Mouse (Mus musculus) spleen, postnatal 14 days (tissue): ENCODE measurements around the gene Wdcp.
A peak's percentile ranks its signal among the peaks of the same experiment; 100 is the strongest.
"Not testable (repeated sequence)": the region's sequence is repeated elsewhere in the genome, so short reads cannot be mapped to it uniquely, and the experiment has no call there.

Experiments
- DNase-seq, 2 experiments: peaks; one replicate each; pipeline ENCODE4 v3.0.0; 2021 to 2022; ENCODE audit warnings: low spot score in 2 of 2

The Wdcp gene

DNA sequence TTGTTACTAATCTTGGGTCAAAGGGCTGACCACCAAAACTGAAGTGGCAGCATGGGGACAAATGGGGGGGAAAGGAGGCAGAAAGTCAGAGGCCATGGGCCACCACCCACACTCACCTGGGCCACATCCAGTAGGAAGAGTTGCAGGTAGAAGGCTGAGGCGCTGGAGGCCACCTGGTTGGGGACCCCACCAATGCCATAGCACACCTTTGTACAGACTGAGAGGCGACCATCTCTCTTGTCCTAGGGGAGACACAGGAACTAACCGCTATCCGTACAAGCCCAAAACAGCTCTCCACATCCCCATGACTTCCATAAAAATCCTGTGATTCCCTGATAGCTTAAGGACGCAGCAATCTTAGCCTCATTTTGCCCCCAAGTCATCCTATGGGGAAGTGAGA lies 28.2 kb downstream of the Wdcp start:
- DNase-seq, result no peak

DNA sequence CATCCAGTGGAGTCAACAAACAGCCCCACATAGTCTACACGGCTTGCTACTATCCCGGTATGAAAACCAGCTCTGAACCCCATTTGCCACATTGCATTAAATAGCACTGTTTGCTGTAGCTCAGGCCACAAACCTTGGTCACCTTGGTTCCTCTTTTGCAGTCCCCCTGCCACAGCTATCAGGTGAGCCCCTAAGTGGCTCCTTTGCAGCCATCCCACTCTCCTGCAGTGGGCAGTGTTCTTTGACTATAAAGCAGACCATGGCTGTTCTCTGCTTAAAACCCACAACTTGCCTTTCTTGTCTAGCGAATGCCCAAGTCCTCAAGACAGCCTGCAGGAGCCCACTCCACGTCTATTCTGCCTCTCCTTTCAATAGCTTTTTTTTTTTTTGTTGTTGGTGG lies 29.2 kb downstream of the Wdcp start:
- no peak for DNase-seq

DNA sequence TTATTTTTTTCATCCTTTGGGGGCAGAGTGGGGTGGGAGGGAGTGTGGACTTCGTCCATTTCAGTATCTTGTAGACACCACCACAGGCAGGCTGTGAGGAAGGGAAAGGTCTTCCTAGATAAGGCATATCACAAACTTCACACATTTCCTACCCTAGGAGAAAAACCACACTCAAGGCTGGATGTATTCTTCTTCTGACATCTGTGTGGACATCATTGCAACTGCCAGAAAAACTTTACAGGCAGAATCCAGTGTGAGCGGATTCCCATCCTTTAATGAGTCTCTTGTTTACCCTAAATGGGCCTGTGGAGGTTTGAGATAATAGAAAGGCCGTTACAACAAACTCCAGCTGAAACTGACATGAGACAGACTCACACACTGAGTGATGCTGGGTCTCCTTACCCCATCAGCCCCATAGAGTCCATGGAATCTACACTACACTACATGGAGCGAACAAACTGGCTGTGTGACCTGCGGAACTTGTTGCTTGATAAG lies 29.9 kb downstream of the Wdcp start:
- DNase-seq, result peak in 1 of 2 experiments; percentile 7

DNA sequence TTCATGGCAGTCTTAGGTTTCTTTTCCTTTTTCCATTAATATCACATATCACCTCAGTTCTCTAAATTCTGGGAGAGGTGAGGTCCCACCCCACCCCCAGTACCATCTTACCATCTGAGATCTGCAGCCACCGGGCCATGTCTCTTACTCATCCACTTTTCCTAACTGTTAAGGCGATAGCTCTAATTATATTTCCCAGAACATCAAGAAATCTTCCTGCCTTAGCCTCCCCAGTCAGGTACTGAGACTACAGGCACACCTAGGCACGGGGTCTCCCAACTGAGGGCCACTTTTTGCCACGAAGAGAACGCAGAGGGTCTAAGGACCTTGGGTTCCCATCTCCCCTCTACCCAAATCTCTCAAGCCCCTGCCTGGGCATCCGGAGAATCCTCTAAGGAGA lies 30.4 kb downstream of the Wdcp start:
- DNase-seq, result no peak

DNA sequence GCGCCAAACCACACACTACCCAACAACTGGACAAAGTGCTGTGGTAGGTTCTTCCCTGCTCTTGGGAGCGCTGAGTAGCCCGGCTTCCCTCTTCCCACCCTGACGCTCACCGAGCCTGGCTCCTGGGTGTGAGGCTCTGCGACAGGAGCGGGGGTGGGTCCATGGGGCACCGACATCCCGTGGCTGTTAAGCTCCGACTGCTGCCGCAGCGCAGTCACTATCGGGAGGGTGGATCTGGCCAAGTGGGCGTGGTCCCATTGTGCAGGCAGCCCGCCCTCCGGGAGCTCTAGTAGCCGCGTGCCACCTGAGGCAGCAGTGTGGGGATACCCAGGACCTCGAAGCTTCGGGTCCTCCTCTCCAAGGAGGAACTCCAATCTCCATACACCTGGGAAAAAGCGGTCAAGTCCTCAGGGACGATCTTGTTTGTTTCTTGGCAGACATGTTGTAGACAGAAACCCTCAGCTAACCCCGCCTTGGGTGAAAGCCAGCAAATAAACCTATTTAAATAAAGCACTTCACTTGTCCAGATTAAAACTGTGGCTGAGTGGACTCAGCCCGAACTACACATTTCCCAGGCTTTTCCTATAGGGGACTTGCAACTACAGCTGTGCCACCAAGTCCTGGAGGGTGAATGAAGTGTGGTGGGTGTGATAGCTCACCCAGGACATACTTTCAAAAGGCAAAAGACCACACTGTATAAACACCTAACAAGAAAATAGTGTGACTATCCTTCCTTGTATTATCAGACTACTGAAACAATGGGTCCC lies 31.2 kb downstream of the Wdcp start, which contains the start of gene Mfsd2b:
Gene Mfsd2b, minus strand, starts transcription at position 199 of the 767 bp plus-strand sequence.
- peak; percentile 78 for DNase-seq

DNA sequence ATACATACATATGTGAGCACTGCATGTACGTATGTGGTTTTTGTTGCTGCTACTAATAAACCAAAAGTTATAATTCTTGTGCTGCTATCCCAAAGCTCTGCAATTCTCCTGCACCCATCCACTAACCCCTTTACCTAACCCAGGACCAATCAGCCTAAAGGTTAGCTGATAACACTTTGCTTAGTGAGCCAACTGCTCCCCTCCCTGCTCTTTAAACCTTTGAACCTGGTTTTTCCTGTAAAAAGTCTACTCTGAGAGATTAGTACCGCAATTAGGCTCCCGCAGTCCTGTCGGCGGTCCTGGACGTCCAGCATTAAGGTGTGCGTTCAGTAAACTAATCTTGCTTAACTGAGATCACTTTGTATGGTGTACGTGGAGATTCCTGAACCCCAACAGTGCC lies 32.5 kb downstream of the Wdcp start:
- DNase-seq, result no peak

DNA sequence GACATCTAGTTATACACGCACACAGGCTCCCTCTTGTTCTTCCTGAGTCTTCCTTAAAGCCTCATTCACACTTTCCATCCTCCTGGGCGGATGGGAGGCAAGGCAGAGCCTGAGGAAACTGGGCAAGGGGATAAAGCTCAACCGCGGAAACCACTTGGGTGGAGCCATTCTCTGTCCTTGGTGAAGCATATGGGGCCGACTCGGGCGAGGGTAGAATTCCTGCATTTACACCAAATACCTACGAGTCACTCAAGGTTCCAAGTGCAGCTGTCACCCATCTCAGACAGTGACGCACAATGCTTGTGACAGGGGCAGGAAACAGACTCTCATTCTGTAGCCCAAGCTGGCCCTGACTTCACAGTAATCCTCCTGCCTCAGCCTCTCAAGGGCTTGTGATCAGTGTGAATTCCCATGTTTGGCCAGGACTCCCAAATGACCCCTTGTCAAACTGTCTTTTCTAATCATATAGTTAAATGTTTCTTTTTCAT lies 35.2 kb downstream of the Wdcp start:
- no peak for DNase-seq

DNA sequence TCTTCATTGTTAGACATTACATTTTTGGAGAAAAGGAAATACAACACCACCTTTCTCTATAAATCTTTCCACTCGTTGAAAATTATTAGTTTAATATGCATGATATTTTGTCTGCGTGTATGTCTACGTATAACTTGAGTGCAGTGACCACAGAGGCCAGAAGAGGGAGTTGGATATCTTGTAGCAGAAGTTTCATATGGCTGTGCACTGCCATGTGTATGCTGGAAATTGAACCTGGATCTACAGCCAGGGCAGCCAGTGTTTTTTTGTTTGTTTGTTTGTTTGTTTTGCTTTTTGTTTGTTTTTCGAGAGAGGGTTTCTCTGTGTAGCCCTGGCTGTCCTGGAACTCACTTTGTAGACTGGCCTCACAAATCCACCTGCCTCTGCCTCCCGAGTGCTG lies 35.9 kb downstream of the Wdcp start:
- peak in 1 of 2 experiments; percentile 21 for DNase-seq

DNA sequence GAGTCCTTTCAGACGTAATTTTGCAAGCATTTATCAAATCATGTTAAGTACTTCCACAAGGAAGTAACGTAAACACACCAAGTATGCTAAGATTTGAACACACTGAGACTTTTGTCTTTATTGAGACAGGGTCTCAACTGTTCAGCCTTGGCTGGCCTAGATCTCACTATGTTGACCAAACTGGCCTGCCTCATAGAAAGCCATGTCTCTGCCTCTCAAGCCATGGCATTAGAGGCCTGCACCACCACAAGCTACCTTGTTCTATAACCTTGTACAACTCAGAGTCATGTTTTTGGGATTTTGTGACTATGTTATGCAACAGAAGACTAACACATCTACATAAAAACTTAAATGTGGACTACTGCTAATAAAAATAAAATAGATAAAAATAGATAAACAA lies 39.0 kb downstream of the Wdcp start:
- no peak for DNase-seq

DNA sequence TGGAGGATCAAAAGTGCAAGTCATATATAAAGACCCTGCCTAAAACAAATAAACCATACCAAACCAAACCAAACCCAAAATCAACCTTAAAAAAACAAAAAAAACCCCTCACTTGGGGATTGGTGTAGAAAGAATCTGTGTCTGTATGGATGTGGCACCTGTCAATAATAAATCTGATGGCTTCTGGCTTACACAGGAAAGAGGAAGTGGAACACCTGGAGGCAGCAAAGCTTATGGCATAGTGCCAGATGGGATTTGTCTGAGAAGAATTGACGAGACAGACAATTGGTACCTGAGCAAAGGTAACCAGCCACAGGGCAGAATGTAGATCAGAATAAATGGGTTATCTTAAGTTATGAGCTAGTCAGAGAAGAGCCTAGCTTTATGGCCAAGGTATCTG lies 42.0 kb downstream of the Wdcp start:
- DNase-seq, result no peak

DNA sequence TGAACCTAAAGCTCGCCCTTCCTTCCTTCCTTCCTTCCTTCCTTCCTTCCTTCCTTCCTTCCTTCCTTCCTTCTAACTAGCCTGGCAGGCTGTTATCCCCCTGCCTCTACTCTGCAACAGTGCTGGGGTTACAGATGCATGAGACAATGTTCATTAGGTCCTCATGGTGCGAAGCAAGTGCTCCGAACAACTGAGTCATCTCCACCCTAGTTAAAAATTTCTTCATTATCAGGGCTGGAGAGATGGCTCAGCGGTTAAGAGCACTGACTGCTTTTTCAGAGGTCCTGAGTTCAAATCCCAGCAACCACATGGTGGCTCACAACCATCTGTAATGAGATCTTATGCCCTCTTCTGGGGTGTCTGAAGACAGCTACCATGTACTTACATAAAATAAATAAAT lies 43.5 kb downstream of the Wdcp start:
- not testable (repeated sequence) for DNase-seq

DNA sequence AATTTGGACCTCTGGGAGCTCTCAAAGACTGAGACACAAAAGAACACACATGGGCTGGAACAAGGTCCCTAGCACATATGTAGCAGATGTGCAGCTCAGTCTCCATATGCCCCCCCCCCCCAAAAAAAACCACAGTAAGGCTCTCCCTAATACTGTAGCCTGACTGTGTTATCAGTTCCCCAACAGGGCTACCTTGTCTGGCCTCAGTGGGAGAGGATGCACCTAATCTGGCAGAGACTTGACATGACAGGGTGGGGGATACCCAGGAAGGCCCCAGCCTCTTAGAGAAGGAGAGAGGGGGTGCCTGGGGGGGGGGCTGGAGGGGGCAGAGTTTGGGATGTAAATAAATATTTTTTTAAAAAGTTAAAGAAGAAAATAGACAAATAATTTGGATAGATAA lies 45.6 kb downstream of the Wdcp start:
- DNase-seq, result no peak

DNA sequence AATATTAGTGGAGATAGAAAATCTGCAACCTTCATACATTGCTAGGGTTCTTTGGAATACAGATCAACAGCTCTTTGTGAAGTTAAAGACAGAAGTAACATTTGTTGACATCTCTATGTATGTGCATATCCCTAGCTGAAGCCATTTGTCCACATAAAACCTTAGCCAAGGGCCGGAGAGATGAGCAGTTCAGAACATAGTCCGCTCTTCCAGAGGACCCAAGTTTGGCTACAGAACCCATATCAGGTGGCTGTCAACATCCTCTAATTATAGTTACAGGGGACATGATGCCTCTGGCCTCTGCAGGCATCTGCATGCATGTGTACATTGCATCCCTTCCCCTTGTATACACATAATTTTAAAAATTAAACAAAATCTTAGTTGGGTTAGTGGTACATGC lies 46.1 kb downstream of the Wdcp start:
- DNase-seq, result no peak

DNA sequence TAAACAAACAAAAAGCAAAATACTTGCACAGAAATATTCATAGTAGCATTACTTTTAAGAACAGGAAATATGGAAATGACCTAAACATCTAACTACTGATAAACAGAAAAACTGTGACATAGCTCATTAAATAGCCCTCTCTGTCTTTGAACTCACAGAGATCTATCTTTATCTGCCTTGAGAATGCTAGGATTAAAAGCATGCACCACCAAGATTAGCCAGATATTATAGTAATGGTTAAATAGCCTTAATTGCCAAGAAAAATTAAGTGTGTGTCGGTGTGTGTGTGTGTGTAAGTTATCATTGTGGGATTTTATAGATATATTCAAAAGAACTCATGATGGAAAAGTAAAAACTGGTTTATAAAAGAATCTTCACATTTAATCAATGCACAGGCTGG lies 46.8 kb downstream of the Wdcp start:
- DNase-seq, result no peak

DNA sequence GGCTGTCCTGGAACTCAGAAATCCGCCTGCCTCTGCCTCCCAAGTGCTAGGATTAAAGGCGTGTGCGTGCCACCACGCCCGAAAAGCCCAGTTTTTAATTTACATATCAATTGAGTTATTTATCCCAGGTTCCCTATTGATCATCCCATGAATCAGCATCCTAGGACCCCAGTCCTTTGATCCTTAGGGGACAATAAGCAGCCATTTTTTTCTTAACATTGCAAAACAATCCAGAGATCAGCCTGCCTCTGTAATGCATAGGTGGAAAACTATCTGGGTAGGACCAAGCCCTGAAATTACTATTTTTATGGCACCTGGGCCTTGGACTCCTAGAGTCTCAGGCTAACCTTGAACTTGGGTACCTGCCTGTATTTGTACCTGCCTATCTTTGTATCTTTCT lies 54.9 kb downstream of the Wdcp start:
- DNase-seq, result no peak

DNA sequence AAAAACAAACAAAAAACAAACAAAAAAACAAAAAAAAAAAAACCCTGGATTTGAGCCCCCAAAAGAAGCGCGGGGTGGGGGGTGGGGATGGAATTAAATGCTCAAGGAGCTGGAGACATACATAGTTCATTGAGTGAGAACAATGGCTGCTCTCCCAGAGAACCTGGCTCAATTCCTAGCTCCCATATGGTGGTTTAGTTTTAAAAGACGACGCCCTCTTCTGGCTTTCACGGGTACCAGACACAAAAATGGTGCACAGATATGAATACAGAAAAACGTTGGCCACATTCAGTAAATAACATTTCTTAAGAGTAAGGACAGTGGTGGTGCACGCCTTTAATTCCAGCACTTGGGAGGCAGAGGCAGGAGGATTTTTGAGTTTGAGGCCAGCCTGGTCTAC lies 62.8 kb downstream of the Wdcp start:
- no peak for DNase-seq

DNA sequence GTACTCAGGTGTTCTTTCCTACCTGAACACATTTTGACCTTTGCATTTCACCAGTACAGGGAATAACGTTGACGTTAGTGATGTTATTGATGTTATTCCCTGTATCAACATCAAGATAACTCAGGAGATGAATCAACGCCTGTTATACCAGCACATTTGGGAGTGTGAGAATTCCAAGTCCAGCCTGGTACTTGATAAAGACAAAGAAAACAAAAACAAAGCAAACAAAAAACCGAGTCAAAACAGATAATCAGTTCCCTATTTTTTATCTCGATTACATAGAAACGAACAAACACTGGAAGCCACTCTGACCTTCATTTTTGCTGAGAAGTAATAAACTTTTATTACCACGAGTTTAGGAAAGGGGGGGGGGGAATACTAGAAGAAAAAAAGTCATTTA lies 63.4 kb downstream of the Wdcp start:
- DNase-seq, result no peak

DNA sequence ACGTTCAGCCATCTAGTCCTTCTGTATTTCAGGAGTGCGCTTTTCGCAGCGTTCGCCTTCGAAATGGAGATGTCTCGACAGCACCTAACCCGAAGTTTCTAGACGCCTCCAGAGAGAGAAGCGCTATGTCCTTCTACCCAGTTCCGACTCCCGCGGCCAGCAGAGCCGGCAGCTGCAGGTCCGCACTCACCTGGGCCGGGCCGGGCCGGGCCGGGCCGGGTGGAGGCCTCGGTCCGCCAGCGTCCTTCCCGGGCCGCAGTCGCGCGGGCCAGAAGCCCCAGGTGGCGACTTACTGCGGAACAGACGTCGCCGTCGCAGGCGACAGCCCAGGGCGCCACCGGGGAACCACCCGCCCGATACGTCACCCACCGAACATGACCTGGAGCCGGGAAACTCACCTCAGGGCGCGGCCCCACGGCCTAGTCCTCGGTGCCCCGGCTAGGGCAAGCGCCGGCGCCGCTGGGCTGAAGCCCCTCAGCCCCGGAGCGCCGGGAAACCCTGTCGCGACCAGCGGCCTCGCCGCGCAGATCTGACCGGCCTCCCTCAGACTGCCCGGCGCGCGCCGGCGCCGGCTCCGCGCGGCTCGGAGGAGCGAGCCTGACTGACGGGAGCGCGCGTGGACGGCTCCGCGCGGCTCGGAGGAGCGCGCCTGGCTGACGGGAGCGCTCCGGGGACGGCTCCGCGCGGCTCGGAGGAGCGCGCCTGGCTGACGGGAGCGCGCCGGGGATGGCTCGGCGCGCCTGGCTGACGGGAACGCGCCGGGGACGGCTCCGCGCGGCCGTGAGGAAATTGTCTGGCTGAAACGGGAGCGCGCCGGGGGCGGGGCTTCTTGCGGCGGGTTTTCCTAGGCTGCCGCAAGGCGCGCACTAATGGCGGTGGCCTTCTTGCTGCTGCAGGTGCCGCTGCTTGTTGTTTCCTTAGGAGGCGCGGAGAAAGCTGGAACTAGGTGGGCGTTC lies 64.1 kb downstream of the Wdcp start, which contains the start of gene Ubxn2a:
Gene Ubxn2a, minus strand, starts transcription at position 755 of the 956 bp plus-strand sequence.
- peak; percentile 92 to 95 for DNase-seq

DNA sequence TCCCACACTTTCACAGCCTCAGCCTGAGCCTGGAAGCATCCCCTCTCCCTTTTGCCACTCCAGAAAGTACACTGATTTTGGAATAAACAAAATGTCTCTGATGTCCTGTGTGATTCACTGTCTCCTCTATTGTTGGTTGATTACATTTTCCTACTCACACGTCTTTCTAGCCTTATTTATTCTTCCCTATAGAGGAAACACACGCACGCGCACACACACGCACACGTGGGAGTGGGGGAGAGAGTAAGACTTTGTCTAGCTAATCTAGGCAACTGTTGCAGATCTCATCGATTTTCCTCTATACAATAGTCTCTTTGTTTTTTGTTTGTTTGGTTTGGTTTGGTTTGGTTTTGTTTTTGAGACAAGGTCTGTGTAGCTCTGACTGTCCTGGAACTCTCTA lies 65.3 kb downstream of the Wdcp start:
- no peak for DNase-seq
